Mouse (Mus musculus): Measurements from ENCODE around the gene Kcnk6. TPM values are rescaled to one million over a fixed set of nuclear protein-coding genes. Genes with fewer than 3 reads are reported as not detected.
"Not testable (repeated sequence)": the region's sequence is repeated elsewhere in the genome, so short reads cannot be mapped to it uniquely, and the experiment has no call there.

Kcnk6 gene
- polyA plus RNA-seq, 1 experiment from 2014 or later: 0.68 TPM

- Histone ChIP-seq H3K36me3 (no peaks in the 10 kb centered on the region), H3K27me3 (peaks cover 5% of the 10 kb centered on the region), H3K9ac (peak overlapping the region; percentile 54), H3K4me1 (replicated peaks) (peaks cover 9% of the 10 kb centered on the region), H3K4me3 (no peak overlapping the region), H3K27ac (replicated peaks) (no peak overlapping the region), H3K9me3 (no peaks in the 10 kb centered on the region; the same call in 1 of the 2 replicates), H3K4me2 (peak overlapping the region; percentile 38)
- 19% methylated on average over 16 of the region's 16 CpGs for WGBS
- peak; percentile 50; the same call in 1 of the 2 replicates for ATAC-seq (ENCODE audit: low read depth)
Measured at GRCm38 (mm10) chr7:29224756-29225394, 7.4 kb downstream of the Kcnk6 start.

GRCm38 (mm10) chr7:29214846-29215245, 17.5 kb downstream of the Kcnk6 start:
- Histone ChIP-seq H3K4me3 (no peak overlapping the region), H3K9ac (no peak overlapping the region), H3K4me2 (no peak overlapping the region), H3K4me1 (replicated peaks) (peaks cover 24% of the 10 kb centered on the region), H3K9me3 (no peaks in the 10 kb centered on the region; the same call in 1 of the 2 replicates), H3K36me3 (no peaks in the 10 kb centered on the region), H3K27me3 (peaks cover 17% of the 10 kb centered on the region), H3K27ac (replicated peaks) (no peak overlapping the region)
- 42% methylated on average over 15 of the region's 15 CpGs for WGBS
- ATAC-seq (ENCODE audit: low read depth): no peak

GRCm38 (mm10) chr7:29214236-29214635, 18.1 kb downstream of the Kcnk6 start:
- H3K9me3 ChIP-seq: no peaks in the 10 kb centered on the region
- WGBS: 63% methylated on average over 2 of the region's 2 CpGs
- peaks cover 17% of the 10 kb centered on the region for H3K27me3 ChIP-seq
- ATAC-seq (ENCODE audit: low read depth): no peak
- no peak overlapping the region for H3K4me3 ChIP-seq
- H3K36me3 ChIP-seq: no peaks in the 10 kb centered on the region
- peaks cover 24% of the 10 kb centered on the region for H3K4me1 ChIP-seq (replicated peaks)
- peak overlapping the region; percentile 55 for H3K4me2 ChIP-seq
- H3K9ac ChIP-seq: no peak overlapping the region
- H3K27ac ChIP-seq (replicated peaks): no peak overlapping the region

GRCm38 (mm10) chr7:29213675-29214082, 18.6 kb downstream of the Kcnk6 start, which contains the start of gene Catsperg1:
TSS of gene Catsperg1 (minus strand) at chr7:29214035.
- Histone ChIP-seq H3K9me3 (no peaks in the 10 kb centered on the region), H3K9ac (0 out of 2 replicates have a peak within 1 kb of the TSS, but pooled peaks have one; percentile 41), H3K4me1 (replicated peaks) (peaks cover 24% of the 10 kb centered on the region), H3K4me3 (peak within 1 kb of the TSS; percentile 30), H3K36me3 (no peaks in the 10 kb centered on the region), H3K27me3 (peaks cover 17% of the 10 kb centered on the region), H3K27ac (replicated peaks) (no peak within 1 kb of the TSS), H3K4me2 (peak within 1 kb of the TSS; percentile 55)
- ATAC-seq (ENCODE audit: low read depth): peak; percentile 76
- WGBS: under 1% methylated on average over 20 of the region's 20 CpGs

GRCm38 (mm10) chr7:29212775-29213560, 19.3 kb downstream of the Kcnk6 start:
- not testable (repeated sequence) for H3K27ac ChIP-seq (replicated peaks); ATAC-seq (ENCODE audit: low read depth); H3K36me3 ChIP-seq; H3K9me3 ChIP-seq
- H3K9ac ChIP-seq: 0 out of 2 replicates have a peak overlapping the region, but pooled peaks have one; percentile 41
- H3K27me3 ChIP-seq: peaks cover 17% of the 10 kb centered on the region
- peak overlapping the region; percentile 55 for H3K4me2 ChIP-seq
- peaks cover 24% of the 10 kb centered on the region for H3K4me1 ChIP-seq (replicated peaks)
- 13% methylated on average over 40 of the region's 40 CpGs for WGBS
- peak overlapping the region; percentile 30 for H3K4me3 ChIP-seq

GRCm38 (mm10) chr7:29212199-29212765, 20.0 kb downstream of the Kcnk6 start:
- H3K4me1 ChIP-seq (replicated peaks): peaks cover 24% of the 10 kb centered on the region
- no peak for ATAC-seq (ENCODE audit: low read depth)
- H3K9me3 ChIP-seq: no peaks in the 10 kb centered on the region
- WGBS: 15% methylated on average over 26 of the region's 26 CpGs
- H3K9ac ChIP-seq: no peak overlapping the region
- H3K27me3 ChIP-seq: peaks cover 17% of the 10 kb centered on the region
- no peak overlapping the region for H3K27ac ChIP-seq (replicated peaks)
- peak overlapping the region; percentile 55 for H3K4me2 ChIP-seq
- no peaks in the 10 kb centered on the region for H3K36me3 ChIP-seq
- H3K4me3 ChIP-seq: peak overlapping the region; percentile 34; the same call in 1 of the 2 replicates

GRCm38 (mm10) chr7:29211415-29212198, 20.7 kb downstream of the Kcnk6 start:
- Histone ChIP-seq H3K9me3 (no peaks in the 10 kb centered on the region), H3K4me3 (peak overlapping the region; percentile 34), H3K36me3 (no peaks in the 10 kb centered on the region), H3K4me1 (replicated peaks) (peaks cover 24% of the 10 kb centered on the region), H3K27ac (replicated peaks) (no peak overlapping the region), H3K9ac (peak overlapping the region; percentile 49), H3K27me3 (peaks cover 17% of the 10 kb centered on the region), H3K4me2 (peak overlapping the region; percentile 55)
- peak; percentile 30 for ATAC-seq (ENCODE audit: low read depth)
- 4% methylated on average over 34 of the region's 34 CpGs for WGBS

GRCm38 (mm10) chr7:29211013-29211412, 21.3 kb downstream of the Kcnk6 start:
- H3K4me1 ChIP-seq (replicated peaks): peaks cover 24% of the 10 kb centered on the region
- peak overlapping the region; percentile 34 for H3K4me3 ChIP-seq
- not testable (repeated sequence) for ATAC-seq (ENCODE audit: low read depth); H3K36me3 ChIP-seq; H3K9me3 ChIP-seq; H3K27ac ChIP-seq (replicated peaks); H3K9ac ChIP-seq
- H3K27me3 ChIP-seq: peaks cover 17% of the 10 kb centered on the region
- 27% methylated on average over 15 of the region's 15 CpGs for WGBS
- H3K4me2 ChIP-seq: peak overlapping the region; percentile 55

GRCm38 (mm10) chr7:29202577-29202976, 29.7 kb downstream of the Kcnk6 start:
- Histone ChIP-seq H3K36me3 (no peaks in the 10 kb centered on the region), H3K27me3 (no peaks in the 10 kb centered on the region), H3K4me3 (no peak overlapping the region), H3K4me1 (replicated peaks) (no peaks in the 10 kb centered on the region), H3K4me2 (no peak overlapping the region), H3K9me3 (no peaks in the 10 kb centered on the region), H3K27ac (replicated peaks) (no peak overlapping the region), H3K9ac (no peak overlapping the region)
- WGBS: 82% methylated on average over 6 of the region's 6 CpGs
- ATAC-seq (ENCODE audit: low read depth): no peak

- H3K9ac ChIP-seq; H3K4me2 ChIP-seq; ATAC-seq (ENCODE audit: low read depth); H3K27me3 ChIP-seq; H3K9me3 ChIP-seq; H3K36me3 ChIP-seq; H3K4me1 ChIP-seq (replicated peaks); H3K27ac ChIP-seq (replicated peaks); H3K4me3 ChIP-seq: not testable (repeated sequence)
- 100% methylated on average over 1 of the region's 1 CpGs for WGBS
Measured at GRCm38 (mm10) chr7:29194230-29194629, 38.1 kb downstream of the Kcnk6 start.

- peak overlapping the region; percentile 77; the same call in 1 of the 2 replicates for H3K4me3 ChIP-seq
- H3K9ac ChIP-seq; H3K27me3 ChIP-seq; H3K36me3 ChIP-seq; ATAC-seq (ENCODE audit: low read depth); H3K9me3 ChIP-seq: not testable (repeated sequence)
- H3K4me2 ChIP-seq: peak overlapping the region; percentile 52
- 96% methylated on average over 4 of the region's 4 CpGs for WGBS
- peaks cover 22% of the 10 kb centered on the region for H3K4me1 ChIP-seq (replicated peaks)
- peak overlapping the region; percentile 69; the same call in 1 of the 2 replicates for H3K27ac ChIP-seq (replicated peaks)
Measured at GRCm38 (mm10) chr7:29181323-29181722, 51.0 kb downstream of the Kcnk6 start.
